Mouse (Mus musculus) urinary bladder, postnatal 36 days (tissue): ENCODE data around the gene Tmem164.

ENCODE experiments used
- DNase-seq, 2 experiments: peaks; one replicate each; pipeline ENCODE4 v3.0.0; 2022; ENCODE audit warnings: low spot score in 2 of 2, mixed read lengths in 1 of 2

Tmem164 gene

DNA sequence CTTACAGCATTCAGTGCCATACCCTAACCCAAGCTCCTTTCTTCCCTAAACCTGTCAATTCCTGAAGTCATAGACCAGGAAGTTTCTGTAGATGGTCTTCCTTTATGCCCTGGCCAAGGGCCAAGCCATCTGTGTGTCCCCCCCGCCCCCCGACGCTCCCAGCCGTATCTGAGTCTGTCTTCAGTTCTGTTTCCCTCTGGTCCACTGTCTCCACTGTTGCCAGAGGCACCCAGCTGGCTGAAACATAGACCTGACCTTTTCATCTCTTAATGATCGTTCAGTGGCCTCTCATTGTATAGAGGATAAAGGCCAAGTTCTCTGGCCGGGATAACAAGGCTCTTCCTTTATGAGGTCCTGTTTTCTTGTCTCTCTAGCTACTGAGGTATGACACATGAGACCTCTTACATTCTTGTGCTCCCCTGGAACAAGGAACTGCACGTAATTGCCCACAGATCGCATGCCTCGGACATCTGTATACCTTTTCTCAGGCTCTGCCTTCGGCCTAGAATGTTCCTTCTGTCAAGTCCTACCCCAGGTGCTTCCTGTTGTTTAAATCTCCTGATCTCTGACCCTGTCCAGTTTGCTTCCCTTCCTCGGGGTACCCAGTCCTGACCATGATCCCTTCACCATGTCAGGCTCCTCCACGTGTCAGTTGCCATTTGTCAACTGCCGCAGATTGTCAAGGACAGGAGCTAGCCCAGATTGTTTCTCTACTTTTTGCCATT, 147.1 kb downstream of the Tmem164 start:
- DNase-seq, result no peak

DNA sequence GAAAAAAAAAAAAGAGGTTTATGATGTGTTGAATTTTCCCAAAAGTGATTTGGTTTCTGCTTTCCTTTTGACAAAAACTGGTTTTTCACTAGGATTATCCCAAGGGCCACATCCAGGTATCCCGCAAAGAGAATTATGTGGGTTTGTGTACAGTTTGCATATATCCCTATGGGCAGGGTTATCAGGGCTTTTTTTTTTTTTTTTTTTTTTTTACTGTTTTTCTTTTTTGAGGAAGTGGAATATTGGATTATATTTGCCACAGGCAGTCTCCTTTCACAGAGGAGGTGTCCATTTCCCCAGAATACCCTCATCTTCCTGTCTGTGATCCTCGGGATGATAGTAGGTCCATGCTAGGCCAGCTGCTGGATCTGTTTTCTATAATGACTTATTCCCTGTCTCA, 148.1 kb downstream of the Tmem164 start:
- DNase-seq, result no peak

DNA sequence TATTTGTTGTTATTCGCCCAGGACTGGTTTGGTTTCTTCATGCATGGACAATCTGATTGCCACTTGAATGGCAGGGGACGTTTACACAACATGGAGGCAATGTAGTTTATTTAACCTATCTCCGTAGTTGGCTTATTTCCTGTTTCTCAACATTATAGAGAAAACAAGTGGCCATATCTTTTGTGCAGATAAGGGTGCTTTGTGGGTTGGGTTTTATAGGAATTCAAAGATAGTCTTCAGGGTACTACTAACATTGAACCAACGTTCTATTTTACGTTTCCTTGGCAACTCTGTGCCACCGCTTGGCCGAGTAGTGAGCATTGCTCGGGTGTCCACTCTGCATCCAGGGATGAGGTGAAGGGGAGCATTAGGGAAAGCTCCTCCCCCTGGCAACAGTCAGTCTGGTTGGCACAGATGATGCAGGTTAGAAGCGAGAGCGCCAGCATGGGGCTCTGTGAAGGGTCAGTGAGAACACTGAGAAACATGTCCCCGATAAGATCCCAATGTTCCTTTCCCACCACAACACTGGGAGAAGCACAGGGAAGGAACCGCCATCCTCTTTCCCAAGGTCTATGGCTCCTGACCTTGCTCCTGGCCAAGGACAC, 148.8 kb downstream of the Tmem164 start:
- no peak for DNase-seq

DNA sequence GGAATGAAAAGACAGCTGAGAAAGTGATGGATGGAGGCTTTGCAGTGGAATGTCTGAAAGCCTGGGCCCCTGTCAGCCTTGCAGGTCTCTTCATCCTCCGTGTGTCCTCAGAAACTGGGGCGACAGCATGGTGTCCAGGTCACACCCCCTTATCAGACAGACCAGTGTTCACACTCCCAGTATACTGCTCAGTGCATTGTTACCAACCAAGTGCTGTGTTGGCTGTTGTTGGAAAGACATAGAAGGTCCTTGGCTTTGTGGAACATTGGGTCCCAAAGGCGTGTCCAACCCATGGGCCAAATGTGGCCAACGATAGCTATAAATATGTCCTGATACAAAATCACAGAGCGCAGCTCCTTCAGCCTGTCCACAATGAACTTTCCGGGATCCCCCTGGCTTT, 149.4 kb downstream of the Tmem164 start:
- no peak for DNase-seq

DNA sequence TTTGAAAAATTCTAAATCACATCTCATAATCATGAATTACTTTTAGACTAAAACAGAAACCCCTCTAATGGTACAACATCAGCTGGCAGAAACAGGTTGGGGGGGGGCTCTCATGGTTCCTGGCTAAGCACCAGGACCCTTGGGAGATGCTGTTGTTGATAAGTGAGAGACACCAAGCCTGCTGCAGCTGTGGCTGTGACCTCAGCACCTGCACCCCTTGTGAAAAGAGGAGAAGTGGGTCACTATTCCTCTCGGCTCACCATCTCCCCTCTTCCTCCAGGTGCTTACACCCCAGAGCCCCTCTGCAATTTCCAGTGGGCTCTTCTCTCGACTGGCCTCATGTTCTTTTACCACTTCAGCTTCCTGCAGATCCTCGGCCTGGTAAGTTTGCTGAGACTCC, 151.0 kb downstream of the Tmem164 start:
- DNase-seq, result no peak

DNA sequence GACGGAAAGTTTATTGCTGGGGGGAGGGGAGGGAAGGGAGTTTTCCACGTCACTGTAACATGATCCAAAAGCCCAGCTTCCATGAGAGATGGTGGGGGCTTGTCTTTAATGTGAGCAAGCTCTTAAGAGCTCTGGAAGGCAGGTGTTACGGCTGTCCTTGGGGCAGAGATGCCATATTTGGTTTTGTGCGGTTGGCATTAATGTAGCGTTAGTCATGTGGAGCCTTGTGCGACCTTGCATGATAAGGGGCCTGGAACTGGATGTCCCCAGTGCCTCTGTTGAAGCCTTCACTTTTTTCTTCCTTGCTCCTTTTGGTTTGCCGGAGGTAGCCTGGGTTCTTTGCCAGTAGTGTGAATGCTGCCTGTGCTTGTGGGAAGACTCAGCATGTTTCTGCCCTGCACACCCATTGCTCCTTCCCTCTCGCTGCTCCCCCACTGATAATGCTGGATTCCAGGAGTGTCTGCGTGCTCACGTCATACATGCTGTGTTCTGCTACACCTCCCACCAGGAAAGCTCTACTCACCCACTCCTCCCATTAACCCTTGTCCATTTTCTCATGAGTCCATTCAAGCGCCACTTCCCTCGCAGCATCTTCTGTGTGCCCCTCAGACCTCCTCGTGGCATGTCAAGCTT, 152.1 kb downstream of the Tmem164 start:
- DNase-seq, result no peak

GRCm38 (mm10) chrX:142834807-142835206, 153.6 kb downstream of the Tmem164 start:
- no peak for DNase-seq

GRCm38 (mm10) chrX:142836399-142836798, 155.2 kb downstream of the Tmem164 start:
- DNase-seq, result no peak

- DNase-seq, result no peak
These were observed 156.1 kb downstream of the Tmem164 start for GRCm38 (mm10) chrX:142837316-142837715.

DNA sequence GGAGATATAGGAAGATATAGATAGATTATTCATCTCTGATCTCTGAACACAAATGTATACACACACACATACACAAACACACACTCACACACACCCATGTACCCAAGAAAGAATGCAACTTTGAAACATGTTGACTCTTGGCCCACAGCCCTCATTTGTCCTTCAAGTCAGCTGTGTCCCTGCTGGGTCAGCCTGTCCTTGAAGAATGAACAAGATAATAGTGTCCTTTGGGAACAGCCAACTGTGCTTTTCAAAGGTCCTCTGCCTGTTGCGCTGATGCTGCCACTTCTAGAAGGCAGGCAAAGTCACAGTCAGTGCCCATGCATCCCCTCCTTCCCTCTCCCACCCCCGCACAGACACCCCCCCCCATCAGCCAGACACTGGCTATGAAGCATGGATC, 157.6 kb downstream of the Tmem164 start:
- DNase-seq, result no peak

DNA sequence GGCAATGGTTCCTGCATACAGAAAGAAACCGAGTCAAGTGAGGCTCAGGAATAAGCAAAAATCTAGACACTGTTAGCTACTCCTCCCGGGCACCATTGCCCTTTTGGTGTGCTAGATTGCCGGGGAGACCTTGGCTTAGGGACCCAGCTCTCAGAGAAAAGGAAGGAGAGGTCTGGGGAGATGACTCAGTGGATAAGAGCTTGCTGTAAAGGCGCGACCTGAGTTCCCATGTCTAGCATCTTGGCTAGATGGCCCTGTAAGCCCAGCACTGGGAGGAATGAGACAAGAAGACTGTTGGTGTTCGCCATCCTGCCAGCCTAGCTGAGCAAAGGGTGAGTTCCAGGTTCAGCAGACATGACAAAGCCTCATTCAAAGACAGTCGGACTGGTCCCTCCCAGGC, 158.2 kb downstream of the Tmem164 start:
- no peak for DNase-seq

GRCm38 (mm10) chrX:142841916-142842315, 160.7 kb downstream of the Tmem164 start:
- DNase-seq, result no peak

DNA sequence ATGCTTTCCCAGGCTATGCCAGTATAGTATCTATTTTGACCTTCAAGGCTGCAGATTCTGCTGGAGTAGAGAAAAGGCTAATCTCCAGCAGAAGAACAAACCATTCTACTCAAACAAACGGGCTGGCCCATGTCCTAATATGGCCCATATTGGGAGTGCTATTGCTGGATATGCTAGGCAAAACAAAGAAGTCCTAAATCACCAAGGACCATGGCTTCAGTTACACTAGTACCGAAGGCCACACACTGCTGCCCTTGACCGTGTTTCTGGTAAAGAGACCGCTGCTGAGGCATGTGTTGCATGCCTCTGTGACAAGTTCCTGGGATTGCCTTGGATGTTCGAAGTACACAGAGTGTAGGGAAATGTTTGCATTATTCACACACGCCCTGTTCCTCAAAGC, 165.1 kb downstream of the Tmem164 start:
- no peak for DNase-seq

GRCm38 (mm10) chrX:142848032-142848431, 166.8 kb downstream of the Tmem164 start:
- DNase-seq, result no peak

DNA sequence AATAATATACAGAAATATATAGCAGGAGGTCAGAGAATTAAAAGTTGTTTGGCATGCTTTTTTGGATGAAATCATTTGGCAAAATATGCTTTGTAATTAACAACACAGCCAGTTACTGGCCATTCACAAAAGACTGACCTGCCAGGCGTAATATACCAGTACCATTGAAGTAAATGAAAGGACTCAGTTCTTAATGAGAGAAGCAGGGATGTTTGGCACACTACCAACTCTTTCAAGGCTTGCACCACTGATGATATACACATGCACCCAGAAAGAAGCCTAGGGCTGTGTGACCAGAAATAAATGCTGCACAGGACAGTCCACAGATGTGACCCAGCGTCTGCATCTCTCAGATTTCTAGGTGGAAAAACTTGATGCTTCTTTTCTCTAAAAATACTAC, 188.6 kb downstream of the Tmem164 start:
- no peak for DNase-seq

DNA sequence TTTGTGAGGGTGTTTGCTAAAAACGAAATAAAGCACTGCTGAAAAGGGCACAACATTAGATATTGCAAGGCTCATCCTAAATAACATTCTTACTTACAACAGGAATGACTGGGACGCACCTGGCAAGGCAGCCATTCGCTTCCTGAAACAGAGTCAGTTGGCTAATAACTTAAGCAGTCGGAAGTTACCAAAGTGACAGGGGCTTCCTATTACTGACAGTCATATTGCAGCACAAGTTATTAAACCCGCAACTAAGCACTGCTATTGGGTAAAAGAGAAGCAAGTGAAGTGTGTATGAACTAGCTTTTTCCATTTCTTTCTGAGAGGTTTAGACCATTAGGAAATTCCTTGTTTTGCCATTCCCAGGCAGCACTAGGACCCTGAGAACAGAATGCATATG, 201.0 kb downstream of the Tmem164 start:
- DNase-seq, result no peak

DNA sequence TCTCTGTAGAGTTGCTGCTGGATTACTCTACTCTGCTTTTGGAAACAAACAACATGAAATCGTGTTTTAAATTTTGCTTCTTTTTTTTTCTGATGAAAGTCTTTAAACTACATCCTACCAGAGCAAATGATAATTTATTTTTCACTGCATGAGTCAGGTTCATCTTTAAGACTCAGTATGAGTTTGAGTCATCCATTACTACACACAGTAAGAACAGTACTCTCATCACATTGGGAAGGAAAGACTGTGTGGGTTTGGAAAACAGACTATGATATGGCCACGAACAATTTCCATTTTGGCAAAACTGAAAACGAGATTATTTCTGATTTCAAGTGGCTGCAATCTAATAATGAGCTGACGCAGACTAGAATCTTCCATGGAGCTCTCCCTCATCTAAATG, 202.4 kb downstream of the Tmem164 start:
- DNase-seq, result no peak

DNA sequence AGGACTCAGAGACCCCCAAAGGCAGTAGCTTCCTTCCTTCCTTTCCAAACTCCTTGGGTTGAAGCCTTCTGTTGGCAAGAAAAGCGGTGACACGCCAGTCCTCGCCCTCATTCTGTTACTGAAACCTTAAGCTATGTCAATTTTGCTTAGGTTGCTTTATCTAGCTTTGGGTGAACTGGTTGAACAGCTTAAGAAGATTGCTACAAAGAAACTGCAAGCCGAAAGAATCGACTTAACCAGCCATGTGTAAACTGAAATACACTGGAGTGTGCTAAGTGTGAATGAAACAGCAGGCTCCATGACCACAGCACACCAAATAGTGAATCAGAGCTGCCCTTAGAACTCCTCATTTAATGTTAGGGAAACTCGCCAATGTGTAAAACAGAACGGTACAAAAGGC, 204.8 kb downstream of the Tmem164 start:
- DNase-seq, result no peak
